Mouse (Mus musculus) CH12.LX (cell line): Measurements from ENCODE around the gene Tvp23a.
A peak's percentile ranks its signal among the peaks of the same experiment; 100 is the strongest.

Source experiments
- CTCF ChIP-seq, 2 experiments: IDR thresholded peaks in 1 of 2; conservative IDR thresholded peaks in 1 of 2; 2 replicates each; pipeline ENCODE4 v1.5.1; 2011 to 2012; ENCODE audit warnings: low read depth in 2 of 2, low read length in 2 of 2, improper control_type of control experiment in 1 of 2, inconsistent platforms in 1 of 2, mild to moderate bottlenecking in 1 of 2, moderate library complexity in 1 of 2
- EP300 ChIP-seq: IDR thresholded peaks from 2 replicates; pipeline ENCODE4 v1.6.1; 2011; ENCODE audit warnings: low read length, improper control_type of control experiment
- JUND ChIP-seq: conservative IDR thresholded peaks from 2 replicates; pipeline ENCODE4 v1.6.1; 2011; ENCODE audit warnings: low read depth, low read length, improper control_type of control experiment
- MAFK ChIP-seq: IDR thresholded peaks from 2 replicates; pipeline ENCODE4 v1.6.1; 2011; ENCODE audit warnings: low read length, improper control_type of control experiment; ENCODE audit not compliant: insufficient replicate concordance
- MEF2A ChIP-seq: IDR thresholded peaks from 2 replicates; pipeline ENCODE4 v1.6.1; 2014; ENCODE audit warnings: low read depth, mild to moderate bottlenecking, inconsistent platforms, low read length, improper control_type of control experiment, borderline replicate concordance
- NRF1 ChIP-seq: IDR thresholded peaks from 2 replicates; pipeline ENCODE4 v1.6.1; 2014; ENCODE audit warnings: low read depth, mild to moderate bottlenecking, inconsistent platforms, low read length, improper control_type of control experiment, moderate library complexity
- POLR2A ChIP-seq: IDR thresholded peaks from 2 replicates; pipeline ENCODE4 v1.6.1; 2011; ENCODE audit warnings: low read depth, mild to moderate bottlenecking, improper control_type of control experiment, low read length
- POLR2AphosphoS2 ChIP-seq: IDR thresholded peaks from 2 replicates; pipeline ENCODE4 v1.6.1; 2011; ENCODE audit warnings: low read depth, low read length, improper control_type of control experiment
- RAD21 ChIP-seq: IDR thresholded peaks from 2 replicates; pipeline ENCODE4 v1.6.1; 2011; ENCODE audit warnings: low read depth, mild to moderate bottlenecking, low read length, improper control_type of control experiment, moderate library complexity
- TCF12 ChIP-seq: IDR thresholded peaks from 2 replicates; pipeline ENCODE4 v1.6.1; 2014; ENCODE audit warnings: low read depth, mild to moderate bottlenecking, inconsistent platforms, low read length, improper control_type of control experiment
- USF1 ChIP-seq: IDR thresholded peaks from 2 replicates; pipeline ENCODE4 v1.6.1; 2014; ENCODE audit warnings: low read depth, mild to moderate bottlenecking, inconsistent platforms, low read length, improper control_type of control experiment
- USF2 ChIP-seq: conservative IDR thresholded peaks from 2 replicates; pipeline ENCODE4 v1.6.1; 2011; ENCODE audit warnings: low read depth, low read length, improper control_type of control experiment
- ZC3H11A ChIP-seq: IDR thresholded peaks from 2 replicates; pipeline ENCODE4 v1.6.1; 2012; ENCODE audit warnings: low read depth, mild to moderate bottlenecking, inconsistent platforms, low read length, improper control_type of control experiment
- ZNF384 ChIP-seq: IDR thresholded peaks from 2 replicates; pipeline ENCODE4 v1.6.1; 2012; ENCODE audit warnings: low read depth, low read length, improper control_type of control experiment, inconsistent platforms

GRCm38 (mm10) chr16:10394699-10395540 lies 52.2 kb downstream of the Tvp23a start, which contains the start of gene Tekt5:
- TF ChIP-seq POLR2A = no peak
- no peak for TF ChIP-seq TCF12
- TF ChIP-seq CTCF (conservative IDR thresholded peaks at IDR 0.05 in 1 of 2, IDR thresholded peaks at IDR 0.05 in 1 of 2; ENCODE audit: low read depth in 2 of 2, low read length in 2 of 2) = peak; percentile 35 to 80; a peak in 3 of 4 replicates
- TF ChIP-seq NRF1 = no peak
- no peak for TF ChIP-seq POLR2AphosphoS2
- no peak for TF ChIP-seq EP300
- no peak for TF ChIP-seq MAFK
- peak; percentile 25; the same call in 1 of the 2 replicates for TF ChIP-seq ZC3H11A
- TF ChIP-seq USF1 = no peak
- TF ChIP-seq JUND = no peak
- TF ChIP-seq USF2 = no peak
- peak; percentile 74 for TF ChIP-seq RAD21
- TF ChIP-seq ZNF384 = no peak
- TF ChIP-seq MEF2A = no peak
